19 mouse cellular contexts compared by ENCODE assay signal in genomic region chr11:103008558-103008957, GRCm38 (mm10). TPM values are rescaled to one million over a fixed set of nuclear protein-coding genes. Genes with fewer than 3 reads are reported as not detected.
DNase-seq lines count a peak whose midpoint lies in the region; ATAC-seq and TF ChIP-seq lines count a peak whose summit lies in the region.
"Had no signal": no experiment of that assay in that cellular context is flagged by ENCODE, and none has a peak within 500 bp of the region (broad histone marks: within the 10 kb centered on the region; RNA-seq: fewer than 3 reads in every experiment).

No protein-coding gene starts in this region.

- H3K27me3 ChIP-seq in embryonic facial prominence, embryonic 15.5 days: no peaks in the 10 kb centered on the region
- H3K27me3 ChIP-seq in embryonic facial prominence, embryonic 10.5 days (replicated peaks; ENCODE audit: low read depth, poor library complexity, severe bottlenecking): no peaks in the 10 kb centered on the region
- no peaks in the 10 kb centered on the region for H3K27me3 ChIP-seq in lung, embryonic 15.5 days
- no peaks in the 10 kb centered on the region for H3K27me3 ChIP-seq in E14TG2a.4 (ENCODE audit: insufficient read depth, low read length)
- H3K27me3 ChIP-seq: embryonic facial prominence, embryonic 13.5 days; heart, embryonic 13.5 days; hindbrain, embryonic 15.5 days had no signal

- no peak overlapping the region for H3K9ac ChIP-seq in embryonic facial prominence, embryonic 15.5 days
- no peak overlapping the region for H3K9ac ChIP-seq in lung, embryonic 15.5 days
- H3K9ac ChIP-seq: embryonic facial prominence, embryonic 13.5 days; heart, embryonic 13.5 days; hindbrain, embryonic 15.5 days had no signal

- H3K4me2 ChIP-seq in embryonic facial prominence, embryonic 15.5 days (replicated peaks): no peak overlapping the region
- no peak overlapping the region for H3K4me2 ChIP-seq in lung, embryonic 15.5 days
- H3K4me2 ChIP-seq: embryonic facial prominence, embryonic 13.5 days; heart, embryonic 13.5 days; hindbrain, embryonic 15.5 days had no signal

- TF ChIP-seq CTCF in layer of hippocampus, adult 2 months (conservative IDR thresholded peaks at IDR 0.05): no peak
- no peak for TF ChIP-seq CTCF in E14TG2a.4 (conservative IDR thresholded peaks at IDR 0.05; ENCODE audit: low read length)

- 77% methylated on average over 7 of the region's 7 CpGs for WGBS in embryonic facial prominence, embryonic 15.5 days
- WGBS in embryonic facial prominence, embryonic 10.5 days: 92% methylated on average over 7 of the region's 7 CpGs
- WGBS in lung, embryonic 15.5 days: 43% methylated on average over 7 of the region's 7 CpGs

- H3K36me3 ChIP-seq in embryonic facial prominence, embryonic 15.5 days: peaks cover 15% of the 10 kb centered on the region; the same call in 1 of the 2 replicates
- peaks cover 96% of the 10 kb centered on the region for H3K36me3 ChIP-seq in embryonic facial prominence, embryonic 10.5 days (replicated peaks)
- H3K36me3 ChIP-seq in lung, embryonic 15.5 days: peaks cover 15% of the 10 kb centered on the region
- H3K36me3 ChIP-seq in E14TG2a.4 (ENCODE audit: insufficient read depth, low read length): peaks cover 71% of the 10 kb centered on the region

- peak overlapping the region; percentile 22; the same call in 1 of the 2 replicates for H3K27ac ChIP-seq in embryonic facial prominence, embryonic 15.5 days (replicated peaks)
- H3K27ac ChIP-seq in embryonic facial prominence, embryonic 10.5 days (replicated peaks): no peak overlapping the region
- peak overlapping the region; percentile 46 for H3K27ac ChIP-seq in layer of hippocampus, adult 2 months
- peak overlapping the region; percentile 41 for H3K27ac ChIP-seq in lung, embryonic 15.5 days
- H3K27ac ChIP-seq: embryonic facial prominence, embryonic 13.5 days; heart, embryonic 13.5 days; hindbrain, embryonic 15.5 days had no signal

- H3K9me3 ChIP-seq in embryonic facial prominence, embryonic 15.5 days (replicated peaks): no peaks in the 10 kb centered on the region
- no peaks in the 10 kb centered on the region for H3K9me3 ChIP-seq in embryonic facial prominence, embryonic 10.5 days
- no peaks in the 10 kb centered on the region for H3K9me3 ChIP-seq in lung, embryonic 15.5 days
- no peaks in the 10 kb centered on the region for H3K9me3 ChIP-seq in E14TG2a.4 (ENCODE audit: low read length)
- H3K9me3 ChIP-seq: embryonic facial prominence, embryonic 13.5 days; heart, embryonic 13.5 days; hindbrain, embryonic 15.5 days had no signal

- H3K4me3 ChIP-seq in embryonic facial prominence, embryonic 15.5 days (replicated peaks): no peak overlapping the region
- H3K4me3 ChIP-seq in embryonic facial prominence, embryonic 10.5 days: no peak overlapping the region
- H3K4me3 ChIP-seq in layer of hippocampus, adult 2 months: no peak overlapping the region
- H3K4me3 ChIP-seq in lung, embryonic 15.5 days: no peak overlapping the region
- H3K4me3 ChIP-seq in E14TG2a.4 (replicated peaks; ENCODE audit: low read length): peak overlapping the region; percentile 3; the same call in 1 of the 2 replicates
- H3K4me3 ChIP-seq: embryonic facial prominence, embryonic 13.5 days; heart, embryonic 13.5 days; hindbrain, embryonic 15.5 days had no signal

- no peak for DNase-seq in embryonic facial prominence, embryonic 10.5 days (ENCODE audit: low spot score)
- no peak for DNase-seq in layer of hippocampus, adult 2 months (ENCODE audit: low spot score in 2 of 2)
- DNase-seq in layer of hippocampus, postnatal 25 days (ENCODE audit: extremely low spot score in 1 of 2, low spot score in 1 of 2): no peak
- DNase-seq in lung, postnatal 25 days (ENCODE audit: low spot score): no peak
- no peak for DNase-seq in adipocyte (ENCODE audit: low spot score)
- DNase-seq: adrenal gland, postnatal 14 days; cerebellum, adult 11-12 months; cerebellum, adult 9-10 months; cerebellum, postnatal 25 days; gastrocnemius, postnatal 14 days; heart, postnatal 36 days had no signal

- no peak for ATAC-seq in embryonic facial prominence, embryonic 15.5 days (ENCODE audit: insufficient number of reproducible peaks, low FRiP score, low TSS enrichment, low read depth)
- ATAC-seq in lung, embryonic 15.5 days (ENCODE audit: borderline replicate concordance, extremely low read depth, low FRiP score, low TSS enrichment): peak; percentile 62
- ATAC-seq: CD4-positive, CD25-positive, alpha-beta regulatory T cell, adult 4 months; forebrain, embryonic 14.5 days had no signal

- H3K4me1 ChIP-seq in embryonic facial prominence, embryonic 15.5 days: peaks cover 28% of the 10 kb centered on the region
- H3K4me1 ChIP-seq in embryonic facial prominence, embryonic 10.5 days: peaks cover 8% of the 10 kb centered on the region
- peaks cover 40% of the 10 kb centered on the region for H3K4me1 ChIP-seq in lung, embryonic 15.5 days
- H3K4me1 ChIP-seq in E14TG2a.4 (replicated peaks; ENCODE audit: low read depth, low read length): peaks cover 66% of the 10 kb centered on the region

RNA-seq across cellular contexts. Expression of gene Nmt1, which starts 19.4 kb away (rescaled TPM):
- 49.5 and 52.9 TPM in 2 replicates for polyA plus RNA-seq in embryonic facial prominence, embryonic 15.5 days (2015; fragmentation: Nextera tagmentation; extraction: Ambion mirVana)
- 63.2 and 66.0 TPM in 2 replicates for polyA plus RNA-seq in embryonic facial prominence, embryonic 10.5 days (2016; fragmentation: Nextera tagmentation; extraction: Ambion mirVana)
- total RNA-seq in layer of hippocampus, adult 2 months (2021): 100 to 1,000 TPM; 169 to 173 TPM
- total RNA-seq in layer of hippocampus, postnatal 25 days (2021): 100 to 1,000 TPM; 153 to 166 TPM
- 56.8 and 59.9 TPM in 2 replicates for polyA plus RNA-seq in lung, embryonic 15.5 days (2015; fragmentation: Nextera tagmentation; extraction: Ambion mirVana)

RNA-seq across cellular contexts. Expression of gene Dcakd, which starts 19.6 kb away (rescaled TPM):
- 144 and 158 TPM in 2 replicates for polyA plus RNA-seq in embryonic facial prominence, embryonic 15.5 days (2015; fragmentation: Nextera tagmentation; extraction: Ambion mirVana)
- polyA plus RNA-seq in embryonic facial prominence, embryonic 10.5 days (2016; fragmentation: Nextera tagmentation; extraction: Ambion mirVana): 304 and 308 TPM in 2 replicates
- 10 to 100 TPM; 77.1 to 80.3 TPM for total RNA-seq in layer of hippocampus, adult 2 months (2021)
- 100 to 1,000 TPM; 106 to 109 TPM for total RNA-seq in layer of hippocampus, postnatal 25 days (2021)
- polyA plus RNA-seq in lung, embryonic 15.5 days (2015; fragmentation: Nextera tagmentation; extraction: Ambion mirVana): 147 and 150 TPM in 2 replicates
